Mouse (Mus musculus): ENCODE results near the gene Ppil2. TPM values are rescaled to one million over a fixed set of nuclear protein-coding genes. Genes with fewer than 3 reads are reported as not detected.
A peak's percentile ranks its signal among the peaks of the same experiment; 100 is the strongest.

Gene Ppil2
- total RNA-seq (2021) = 10 to 100 TPM; 48.9 TPM

DNA sequence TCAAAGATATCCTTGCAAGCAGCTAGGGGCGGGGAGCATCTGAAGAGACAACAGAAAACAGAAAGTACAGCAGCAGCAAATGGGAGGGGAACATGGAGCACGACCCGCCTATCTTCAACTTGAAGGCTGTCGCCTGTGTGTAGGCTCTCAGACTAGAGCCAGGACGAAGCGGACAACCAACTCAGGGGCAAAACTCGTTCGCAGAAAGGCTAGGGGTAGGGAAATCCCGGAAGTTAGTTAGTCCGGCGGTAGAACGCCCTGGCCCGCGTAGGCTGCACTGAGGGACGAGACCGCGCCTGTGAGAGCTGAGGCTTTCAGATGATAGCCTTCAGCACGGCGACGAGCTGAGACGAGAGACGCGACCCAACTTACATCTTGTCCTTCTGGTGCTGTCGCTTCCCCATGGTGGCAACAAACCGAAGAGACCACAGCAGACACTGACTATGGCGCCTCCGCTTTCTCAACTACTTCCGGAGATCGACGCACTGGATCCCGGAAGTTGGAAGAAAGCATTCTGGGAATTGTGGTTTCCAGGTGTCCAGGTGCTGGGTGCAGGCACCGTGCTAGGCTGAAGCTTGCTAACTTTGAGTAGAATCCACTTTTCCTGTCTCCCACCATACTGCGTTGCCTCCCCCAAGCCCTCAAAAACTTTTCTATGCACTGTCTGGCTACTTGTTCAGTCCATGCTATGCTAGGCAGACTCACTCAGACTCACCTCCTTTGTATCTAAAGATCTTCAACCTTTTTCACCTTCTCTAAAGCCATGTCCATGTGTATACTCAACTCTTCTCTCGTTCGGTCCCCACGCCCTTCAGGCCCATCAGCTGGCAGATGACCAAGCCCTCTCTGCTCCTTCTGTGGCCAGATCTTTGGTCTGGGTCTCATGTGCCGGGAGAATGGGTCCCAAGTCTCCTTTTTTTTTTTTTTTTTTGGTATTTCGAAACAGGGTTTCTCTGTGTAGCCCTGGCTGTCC lies at the start of gene Ppil2:
TSS of gene Ppil2 (minus strand) at position 487 of the 973 bp plus-strand sequence.
- intact Hi-C loops (cut with DNase I) = no loop called here
- DNase-seq = peak; percentile 80 to 84

DNA sequence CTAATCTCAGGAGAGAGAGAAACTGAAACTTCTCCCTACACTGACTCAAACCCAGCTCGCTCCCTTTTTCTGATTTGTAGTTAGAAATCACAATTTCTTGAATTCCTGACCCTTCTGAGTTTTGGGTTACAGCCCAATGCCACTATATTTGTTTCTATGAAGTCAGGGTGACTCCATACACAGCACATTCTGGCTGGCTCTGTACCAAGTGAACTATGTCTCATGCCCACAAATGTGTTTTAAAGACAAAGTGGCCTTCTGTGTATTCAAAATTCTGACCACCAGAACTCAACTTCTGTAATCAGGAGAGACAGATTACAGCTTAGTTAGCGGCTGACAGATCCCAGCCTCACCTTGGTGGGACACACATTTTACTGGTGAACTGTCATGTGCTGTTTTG lies 43.3 kb upstream of the Ppil2 start:
- DNase-seq = no peak
- intact Hi-C loops (cut with DNase I) = no loop called here

DNA sequence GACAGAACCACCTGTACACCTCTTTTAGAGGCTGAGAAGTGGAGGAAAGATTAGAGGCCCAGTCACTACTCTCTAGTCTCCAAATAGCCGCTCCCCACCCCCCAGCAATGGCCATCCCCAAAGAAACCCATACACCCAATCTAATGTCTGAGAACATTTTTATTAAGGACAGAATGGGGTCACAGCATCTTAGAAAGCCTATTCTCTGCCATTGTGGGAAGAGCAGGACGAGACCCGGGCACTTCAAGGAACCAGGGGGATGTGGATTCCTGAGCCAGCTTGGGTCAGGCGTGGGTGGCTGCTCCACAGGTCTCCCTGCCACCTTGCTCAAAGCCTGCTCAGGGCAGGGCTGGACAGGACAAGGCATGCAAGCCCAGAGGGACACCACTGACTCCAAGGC lies 40.8 kb upstream of the Ppil2 start:
- intact Hi-C loops (cut with DNase I) = no loop called here
- no peak for DNase-seq

DNA sequence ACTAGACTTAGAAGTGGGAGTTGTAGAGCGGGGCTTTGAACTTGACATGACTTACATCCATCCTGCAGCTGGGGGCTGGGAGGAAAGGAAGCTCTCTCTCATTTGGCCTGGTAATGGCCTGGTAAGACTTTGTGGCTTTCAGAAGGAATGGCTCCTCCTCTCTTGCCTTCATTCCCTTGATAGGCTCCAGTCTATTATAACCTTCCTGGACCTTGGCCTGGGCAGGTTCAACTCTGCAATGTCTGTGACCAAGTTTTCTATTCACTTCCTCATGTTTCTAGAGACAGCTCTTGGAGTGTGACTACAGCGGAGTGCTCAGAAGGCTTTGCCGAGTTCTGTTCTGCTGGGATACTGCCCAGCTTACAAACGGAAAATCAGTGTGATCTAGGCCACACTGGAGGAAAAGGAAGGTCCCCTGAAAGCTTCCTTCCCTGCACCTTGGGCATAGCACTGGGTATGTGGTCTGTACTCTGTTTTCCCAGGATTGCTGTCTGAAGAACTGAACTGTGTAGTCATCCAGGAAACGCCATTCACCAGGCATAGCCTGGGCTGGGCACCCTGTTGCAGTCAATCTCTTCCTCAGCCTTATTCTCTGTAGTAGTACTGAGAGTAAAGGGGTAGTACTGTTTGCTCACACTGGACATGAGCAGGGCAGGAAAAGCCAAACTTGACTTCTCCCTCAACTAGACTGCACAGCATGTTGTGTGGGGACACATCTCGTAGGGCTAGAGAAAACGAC lies 39.6 kb upstream of the Ppil2 start:
- intact Hi-C loops (cut with DNase I) = no loop called here
- no peak for DNase-seq

DNA sequence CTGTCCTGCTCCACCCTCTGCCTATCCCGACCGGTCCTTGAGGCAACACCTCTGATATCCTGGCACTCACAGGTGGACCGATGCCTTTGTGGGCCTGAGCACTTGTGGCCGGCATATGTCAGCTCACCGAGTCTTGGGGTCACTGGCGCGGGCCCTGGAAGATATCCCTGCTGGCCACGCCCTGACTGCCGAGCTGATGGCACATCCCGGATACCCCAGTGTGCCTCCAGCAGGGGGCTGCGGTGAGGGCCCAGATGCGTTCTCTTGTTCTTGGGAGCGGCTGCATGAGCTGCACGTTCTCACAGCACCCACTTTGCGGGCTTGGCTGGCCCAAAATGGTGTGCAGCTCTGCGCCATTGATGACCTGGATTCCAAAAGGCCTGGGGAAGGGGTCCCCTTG lies 37.0 kb upstream of the Ppil2 start:
- intact Hi-C loops (cut with DNase I) = loop anchor here (5.0 kb wide), 2 partner anchors 54 to 124 kb away; partner anchors contain the start of gene Ube2l3
- DNase-seq = peak; percentile 13 to 38

DNA sequence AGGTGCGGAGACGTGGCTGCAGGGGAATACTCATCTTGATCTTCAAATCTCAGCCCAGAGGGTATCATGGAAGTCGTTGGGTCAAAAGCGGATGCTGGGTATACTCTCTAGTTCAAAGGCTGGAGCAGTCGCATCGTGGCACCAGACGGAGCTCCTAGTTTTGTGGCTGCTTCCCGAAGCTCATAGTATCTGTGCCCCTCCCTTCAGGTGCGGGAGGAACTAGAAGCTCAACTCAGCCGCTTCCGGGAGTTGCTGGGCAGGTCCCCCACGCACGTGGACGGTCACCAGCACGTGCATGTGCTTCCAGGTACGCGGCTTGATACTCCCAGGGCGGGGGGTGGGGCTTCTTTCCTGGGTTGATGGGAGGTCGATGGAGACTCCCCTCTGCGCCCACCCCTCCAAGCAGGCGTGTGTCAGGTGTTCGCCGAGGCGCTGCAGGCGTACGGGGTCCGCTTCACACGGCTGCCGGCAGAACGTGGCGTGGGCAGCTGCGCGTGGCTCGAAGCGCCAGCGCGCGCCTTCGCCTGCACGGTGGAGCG lies 36.4 kb upstream of the Ppil2 start:
- no peak for DNase-seq
- intact Hi-C loops (cut with DNase I) = loop anchor here (5.0 kb wide), 2 partner anchors 55 to 125 kb away; partner anchors contain the start of gene Ube2l3

DNA sequence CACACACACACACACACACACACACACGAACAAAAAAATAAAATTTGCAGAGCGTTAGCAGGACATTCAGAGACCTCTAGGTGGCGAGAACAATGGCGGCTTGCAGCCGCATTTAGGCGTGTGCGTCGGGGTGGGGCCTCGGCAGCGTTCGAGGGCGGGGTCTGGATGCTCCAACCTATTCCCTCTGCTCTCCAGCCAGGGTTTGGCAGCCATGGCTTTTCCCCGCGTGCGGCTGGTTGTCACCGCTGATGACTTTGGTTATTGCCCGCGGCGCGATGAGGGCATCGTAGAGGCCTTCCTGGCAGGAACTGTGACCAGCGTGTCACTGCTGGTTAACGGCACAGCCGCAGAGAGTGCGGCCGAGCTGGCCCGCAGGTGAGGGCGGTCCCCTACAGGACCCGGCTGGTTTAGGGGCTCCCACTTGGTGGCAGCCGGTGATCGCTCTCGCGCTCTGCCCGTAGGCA lies 35.7 kb upstream of the Ppil2 start, which contains the start of gene Ccdc116:
TSS of gene Ccdc116 (minus strand) at position 458 of the 464 bp plus-strand sequence.
- DNase-seq = peak; percentile 82 to 87
- intact Hi-C loops (cut with DNase I) = loop anchor here (5.0 kb wide), 2 partner anchors 55 to 125 kb away; partner anchors contain the start of gene Ube2l3

DNA sequence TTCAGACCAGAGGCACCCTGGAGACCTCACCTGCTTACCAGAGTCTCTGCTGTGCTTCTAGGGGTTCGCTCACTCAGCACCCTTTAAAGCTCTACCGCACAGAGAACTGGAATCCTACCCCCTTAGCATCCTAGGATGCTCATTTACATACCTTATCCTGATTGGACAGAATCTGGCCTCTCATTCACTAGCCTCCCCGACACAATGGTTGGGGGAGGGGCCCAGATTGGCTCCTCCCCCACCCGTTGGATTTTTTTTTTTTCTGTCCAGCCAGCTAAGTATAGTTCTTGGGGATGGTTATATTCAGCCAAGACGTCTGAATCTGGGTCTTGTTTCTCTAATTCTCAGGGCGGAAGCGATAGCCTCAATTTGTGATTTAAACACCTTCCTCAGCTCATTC lies 33.3 kb upstream of the Ppil2 start, which contains the start of gene Ydjc:
TSS of gene Ydjc (plus strand) at position 283 of the 400 bp plus-strand sequence.
- no peak for DNase-seq
- intact Hi-C loops (cut with DNase I) = no loop called here

DNA sequence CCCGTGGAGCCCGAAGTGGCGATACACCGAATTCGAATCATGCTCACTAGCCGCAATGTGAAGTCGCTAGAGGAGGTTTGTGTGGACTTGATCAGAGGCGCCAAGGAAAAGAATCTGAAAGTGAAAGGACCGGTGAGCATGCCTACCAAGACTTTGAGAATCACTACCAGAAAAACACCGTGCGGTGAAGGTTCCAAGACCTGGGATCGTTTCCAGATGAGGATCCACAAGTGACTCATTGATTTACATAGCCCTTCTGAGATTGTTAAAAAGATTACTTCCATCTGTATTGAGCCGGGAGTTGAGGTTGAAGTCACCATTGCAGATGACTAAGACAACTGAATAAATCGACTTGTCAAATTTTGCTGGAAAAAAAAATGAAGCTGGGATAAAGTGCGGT lies 26.3 kb upstream of the Ppil2 start:
- intact Hi-C loops (cut with DNase I) = no loop called here
- no peak for DNase-seq

DNA sequence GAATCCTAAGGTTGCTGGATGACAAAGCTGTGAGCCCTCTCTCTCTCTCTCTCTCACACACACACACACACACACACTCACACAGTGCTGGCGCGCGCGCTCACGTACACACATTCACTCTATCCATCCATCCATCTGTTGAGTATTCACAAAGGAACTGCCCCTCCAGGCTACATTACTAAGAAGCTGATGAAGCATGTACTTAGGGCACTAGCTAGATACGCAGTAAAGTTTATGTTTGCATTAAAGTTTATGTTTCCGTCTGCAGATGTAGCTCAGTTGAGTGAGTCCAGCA lies 21.8 kb upstream of the Ppil2 start:
- no peak for DNase-seq
- intact Hi-C loops (cut with DNase I) = loop anchor here (5.0 kb wide), 1 partner anchor 144 kb away; the partner anchor contains the start of gene Tmem191c

DNA sequence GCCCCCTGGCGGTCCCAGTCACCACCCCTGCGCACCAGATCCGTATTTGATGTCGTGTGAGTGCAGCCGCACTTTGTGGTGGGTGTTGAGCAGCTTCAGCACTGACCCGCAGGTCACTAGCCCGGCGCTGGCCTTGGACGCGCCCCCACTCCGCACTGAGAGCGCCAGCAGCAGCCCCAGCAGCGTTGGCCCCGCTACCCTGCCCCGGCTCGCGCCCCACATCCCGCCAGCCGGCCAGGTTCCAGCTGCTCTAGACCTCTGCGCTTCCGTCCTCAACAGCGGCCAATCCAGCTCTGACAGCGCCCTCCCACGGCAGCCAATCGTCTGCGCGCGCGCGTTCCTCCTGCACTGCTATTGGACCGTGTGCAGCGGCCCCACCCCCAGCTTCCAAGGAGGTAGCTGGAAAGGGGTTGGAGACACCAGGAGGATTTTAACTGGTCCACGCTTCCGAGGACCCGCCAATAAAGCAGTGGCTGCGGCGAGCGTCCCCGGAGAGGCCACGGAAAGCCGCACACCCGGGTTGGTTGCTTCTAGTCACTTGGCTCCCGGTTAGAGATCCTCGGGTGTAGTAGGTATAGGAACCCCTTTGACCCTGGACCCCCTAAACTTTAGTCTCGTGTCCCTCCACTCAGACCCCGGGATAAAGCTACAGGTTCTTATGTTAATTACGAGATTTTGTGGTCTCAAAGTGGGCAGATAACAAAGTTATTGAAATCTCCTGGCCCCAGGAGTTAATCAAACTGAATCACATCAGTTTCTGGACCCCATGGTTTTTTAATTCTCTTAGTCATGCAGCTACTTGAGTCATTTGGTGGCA lies 21.2 kb upstream of the Ppil2 start, which contains the start of gene Sdf2l1:
TSS of gene Sdf2l1 (minus strand) at position 295 of the 817 bp plus-strand sequence.
- intact Hi-C loops (cut with DNase I) = loop anchor here (5.0 kb wide), 1 partner anchor 145 kb away; the partner anchor contains the start of gene Tmem191c
- peak; percentile 97 to 98 for DNase-seq

DNA sequence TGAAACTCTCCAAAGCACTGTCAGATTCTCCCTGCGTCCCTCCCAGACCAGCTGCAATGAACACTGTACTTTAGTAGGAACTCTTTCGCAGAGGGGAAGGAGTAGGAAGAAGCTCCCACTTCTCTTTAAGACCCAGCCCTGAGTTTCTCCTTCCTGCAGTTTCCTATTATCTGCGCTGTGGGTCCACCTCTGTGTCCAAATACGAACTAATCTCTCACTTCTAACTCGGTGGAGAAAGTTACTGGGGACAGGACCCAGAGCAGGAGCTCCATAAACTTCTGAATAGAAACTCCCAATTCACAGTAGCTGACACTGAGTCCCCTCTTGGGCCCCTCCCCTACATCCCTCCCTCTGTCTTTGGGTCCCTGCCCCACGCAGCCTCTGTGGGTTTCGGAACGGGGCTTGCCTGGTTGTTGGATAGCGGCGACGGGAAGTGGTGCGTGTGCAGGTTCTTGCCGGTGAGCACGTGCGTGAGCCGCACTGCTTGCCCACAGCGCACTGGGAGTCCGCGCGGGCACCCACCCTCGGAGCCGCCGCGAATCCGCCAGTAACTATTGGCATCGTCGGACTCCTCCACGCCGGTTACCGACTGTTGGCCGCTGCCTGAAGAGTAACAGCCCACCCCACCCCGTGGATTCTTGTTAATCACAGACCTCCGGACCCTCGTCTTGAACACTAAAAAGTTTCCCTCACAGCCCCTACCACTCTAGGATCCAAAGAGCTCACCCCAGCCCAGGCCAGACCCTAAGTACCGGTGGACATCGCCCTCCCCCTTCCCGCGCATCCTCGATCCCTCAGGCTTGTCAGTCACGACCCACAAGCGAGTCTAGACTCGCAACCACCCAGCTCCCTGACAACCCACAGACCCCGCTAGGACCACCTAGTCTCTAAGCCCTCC lies 20.4 kb upstream of the Ppil2 start:
- DNase-seq = peak in 1 of 2 experiments; percentile 31
- intact Hi-C loops (cut with DNase I) = loop anchor here (5.0 kb wide), 1 partner anchor 146 kb away; the partner anchor contains the start of gene Tmem191c

DNA sequence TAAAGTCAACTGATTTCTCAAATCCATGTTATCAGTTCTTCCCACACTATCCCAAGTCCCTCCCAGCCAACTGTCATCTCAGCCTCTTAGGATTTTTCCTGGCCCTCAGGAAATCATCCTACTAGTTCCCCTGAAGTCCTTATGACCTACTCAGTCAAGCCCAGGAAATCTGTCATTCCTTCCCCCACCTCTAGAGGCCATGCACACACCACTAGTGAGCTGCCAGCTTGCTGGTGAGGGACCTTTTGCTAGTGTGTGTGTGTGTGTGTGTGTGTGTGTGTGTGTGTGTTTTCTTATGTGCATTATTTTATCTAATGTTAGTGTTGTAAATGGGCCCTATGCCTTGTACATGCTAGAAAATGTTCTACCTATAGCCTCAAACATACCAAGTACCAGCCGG lies 16.2 kb upstream of the Ppil2 start:
- intact Hi-C loops (cut with DNase I) = loop anchor here (2.0 to 5.0 kb wide), 2 partner anchors 80 to 165 kb away; no protein-coding TSS in a partner anchor
- DNase-seq = peak; percentile 58 to 76

DNA sequence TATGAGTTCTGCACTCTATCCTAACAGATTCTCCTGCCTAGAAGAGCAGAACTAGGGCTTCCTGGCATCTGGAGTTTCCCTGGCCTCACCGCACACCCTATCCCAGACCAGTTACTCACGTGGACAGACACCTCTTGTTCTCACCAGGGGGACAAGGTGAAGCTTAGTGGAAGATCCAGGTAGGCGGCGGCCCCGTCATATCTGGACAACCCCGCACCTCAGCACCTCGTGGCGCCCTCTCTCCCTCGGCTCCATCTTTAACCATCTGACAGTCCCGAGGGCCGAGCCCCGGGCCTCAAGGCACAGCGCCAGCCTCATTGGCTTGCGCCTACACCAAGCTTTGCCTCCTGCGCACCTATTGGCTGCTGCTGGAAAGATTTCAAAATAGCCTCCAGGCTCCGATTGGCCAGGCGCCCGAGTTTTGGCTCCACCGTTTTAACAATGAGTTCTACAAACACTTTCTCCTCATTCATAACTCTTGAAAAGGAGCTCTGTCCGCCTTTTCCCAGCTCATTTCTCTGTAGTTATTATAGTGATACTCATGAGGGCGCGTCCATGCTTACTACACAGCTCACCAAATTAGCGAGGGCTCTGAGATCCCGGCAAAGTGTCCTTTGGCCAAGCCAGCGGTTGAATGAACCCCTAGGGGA lies 13.9 kb upstream of the Ppil2 start, which contains the start of gene 2610318N02Rik:
TSS of gene 2610318N02Rik (minus strand) at position 297 of the 650 bp plus-strand sequence.
- intact Hi-C loops (cut with DNase I) = loop anchor here (5.0 kb wide), 1 partner anchor 167 kb away; no protein-coding TSS in a partner anchor
- DNase-seq = peak; percentile 67 to 75

DNA sequence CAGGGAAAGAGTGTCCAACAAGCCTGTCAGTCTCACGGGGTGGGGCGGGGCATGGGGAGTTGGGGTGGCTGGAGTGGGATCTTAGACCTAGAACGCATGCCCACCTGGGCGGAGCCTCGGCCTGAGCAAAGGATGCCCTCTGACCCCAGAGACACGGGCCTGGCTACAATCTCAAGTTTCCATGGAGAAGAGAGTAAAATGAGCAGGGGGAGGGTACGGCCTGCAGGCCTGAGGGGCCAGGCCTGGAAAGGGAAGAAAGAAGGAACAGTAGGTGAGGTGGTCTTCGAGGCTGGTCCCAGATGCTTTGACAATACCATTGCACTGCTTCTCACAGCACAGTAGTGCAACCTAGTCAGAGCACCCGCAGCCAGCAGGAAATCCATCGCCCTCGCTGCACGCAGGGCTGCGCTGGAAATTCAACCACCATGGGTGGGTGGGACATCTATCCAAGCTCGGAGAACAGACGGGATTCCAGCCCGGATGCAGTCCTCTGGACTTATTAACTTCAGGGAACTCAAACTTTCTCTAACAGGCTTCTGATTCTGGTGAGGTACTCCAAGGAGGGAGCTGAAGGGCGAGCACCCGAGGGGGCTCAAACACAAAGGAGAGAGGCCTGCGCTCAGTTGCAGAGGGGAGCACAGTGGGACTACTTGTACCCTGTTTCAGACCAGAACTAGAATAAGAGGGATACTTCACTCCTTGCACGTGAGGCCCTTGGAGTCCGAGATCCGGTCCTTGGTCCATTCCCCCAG lies 13.2 kb upstream of the Ppil2 start:
- DNase-seq = no peak
- intact Hi-C loops (cut with DNase I) = no loop called here

DNA sequence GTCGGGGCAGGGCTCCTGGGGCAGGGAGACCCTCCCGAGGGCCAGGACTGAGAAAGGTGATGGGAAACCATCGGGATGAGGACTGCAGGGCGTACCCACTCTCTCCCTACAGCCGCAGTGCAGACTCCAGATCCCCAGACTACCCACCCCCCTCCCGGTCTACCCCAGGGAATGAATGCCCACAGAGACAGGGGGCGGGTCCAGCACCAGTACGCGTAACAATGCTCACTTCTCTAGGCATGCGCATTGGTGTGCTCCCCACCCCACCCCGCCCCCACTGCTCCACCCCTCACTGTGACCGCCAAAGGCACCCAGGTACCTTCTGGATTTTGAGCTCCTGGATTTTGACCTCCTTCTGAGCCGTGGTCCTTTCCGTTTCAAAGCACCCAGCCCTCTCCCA lies 10.5 kb upstream of the Ppil2 start:
- intact Hi-C loops (cut with DNase I) = no loop called here
- no peak for DNase-seq

DNA sequence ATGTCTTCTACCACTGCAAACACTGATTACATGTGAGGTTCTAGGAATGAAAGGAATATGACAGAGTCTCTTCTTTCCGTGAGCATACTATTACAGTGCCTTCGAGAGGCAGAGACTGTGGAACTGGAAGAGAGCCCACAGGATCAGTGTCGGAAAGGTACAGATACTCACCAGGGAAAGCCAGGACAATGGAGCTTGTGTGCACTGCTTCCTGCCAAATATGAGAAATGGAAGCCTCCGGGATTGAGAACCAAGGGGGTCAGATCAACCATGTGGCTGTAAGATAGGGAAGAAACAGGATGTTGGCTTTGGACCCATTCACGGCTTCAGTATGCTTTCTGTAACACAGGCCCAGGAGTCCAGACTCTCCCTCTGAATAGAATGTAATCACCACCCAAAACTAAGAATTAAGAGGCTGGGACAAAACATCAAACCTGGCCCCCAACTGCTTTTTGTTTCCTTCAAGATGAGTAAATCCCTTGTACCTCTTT lies 6.3 kb upstream of the Ppil2 start:
- DNase-seq = peak; percentile 12 to 17
- intact Hi-C loops (cut with DNase I) = no loop called here

Measured in heart, postnatal 10 days (tissue).